Mouse (Mus musculus) layer of hippocampus, postnatal 36 days (tissue): Measurements from ENCODE around the gene 1700102P08Rik. TPM values are rescaled to one million over a fixed set of nuclear protein-coding genes. Genes with fewer than 3 reads are reported as not detected.

Experiments
- DNase-seq, 2 experiments: peaks; one replicate each; pipeline ENCODE4 v3.0.0; 2022
- total RNA-seq, 2 experiments: library from RNA; stranded (reverse); gene quantifications; 2 replicates each; pipeline ENCODE4 v1.2.3; 2021

Gene 1700102P08Rik
- total RNA-seq, 2 experiments from 2014 or later, result 2.6 to 2.9 TPM

- DNase-seq, result no peak
Measured at GRCm38 (mm10) chr9:108412221-108412620, 19.6 kb downstream of the 1700102P08Rik start.

GRCm38 (mm10) chr9:108428384-108428783, 35.8 kb downstream of the 1700102P08Rik start, which contains the start of gene Ccdc36:
TSS of gene Ccdc36 (minus strand) at chr9:108428484.
- DNase-seq, result no peak

GRCm38 (mm10) chr9:108431431-108432067, 38.9 kb downstream of the 1700102P08Rik start:
- no peak for DNase-seq

- no peak for DNase-seq
Measured at GRCm38 (mm10) chr9:108436182-108436581, 43.6 kb downstream of the 1700102P08Rik start, which contains the start of gene BC048562. TSS of gene BC048562 (plus strand) at chr9:108436482.

- no peak for DNase-seq
Measured at GRCm38 (mm10) chr9:108439176-108439575, 46.6 kb downstream of the 1700102P08Rik start.

GRCm38 (mm10) chr9:108440485-108440884, 47.9 kb downstream of the 1700102P08Rik start:
- no peak for DNase-seq

GRCm38 (mm10) chr9:108441236-108441919, 48.8 kb downstream of the 1700102P08Rik start:
- peak; percentile 59 to 68 for DNase-seq

GRCm38 (mm10) chr9:108445125-108445524, 52.5 kb downstream of the 1700102P08Rik start:
- no peak for DNase-seq

- no peak for DNase-seq
Measured at GRCm38 (mm10) chr9:108449860-108450259, 57.3 kb downstream of the 1700102P08Rik start.

- DNase-seq, result no peak
Measured at GRCm38 (mm10) chr9:108450292-108451169, 57.9 kb downstream of the 1700102P08Rik start.

GRCm38 (mm10) chr9:108451170-108451493, 58.5 kb downstream of the 1700102P08Rik start:
- DNase-seq, result no peak

- no peak for DNase-seq
Measured at GRCm38 (mm10) chr9:108451519-108452160, 59.0 kb downstream of the 1700102P08Rik start.

GRCm38 (mm10) chr9:108452291-108452906, 59.8 kb downstream of the 1700102P08Rik start:
- DNase-seq, result peak; percentile 83 to 85

- DNase-seq, result no peak
Measured at GRCm38 (mm10) chr9:108452911-108453310, 60.3 kb downstream of the 1700102P08Rik start.

- DNase-seq, result no peak
Measured at GRCm38 (mm10) chr9:108453458-108453857, 60.9 kb downstream of the 1700102P08Rik start.

GRCm38 (mm10) chr9:108454429-108454828, 61.8 kb downstream of the 1700102P08Rik start:
- no peak for DNase-seq

GRCm38 (mm10) chr9:108455747-108456571, 63.4 kb downstream of the 1700102P08Rik start:
- no peak for DNase-seq

GRCm38 (mm10) chr9:108456953-108457352, 64.3 kb downstream of the 1700102P08Rik start:
- no peak for DNase-seq

- no peak for DNase-seq
Measured at GRCm38 (mm10) chr9:108459939-108460318, 67.3 kb downstream of the 1700102P08Rik start.
